Mouse (Mus musculus) heart, embryonic 14.5 days (tissue): ENCODE data around the gene Dusp22. TPM values are rescaled to one million over a fixed set of nuclear protein-coding genes. Genes with fewer than 3 reads are reported as not detected.

Source experiments
- ATAC-seq: fragments of 200-750 bp; cut with Nextera tagmentation; 2 replicates; pipeline ENCODE4 v1.8.0; 2017; ENCODE audit warnings: low read depth, moderate TSS enrichment; ENCODE audit not compliant: insufficient number of reproducible peaks, insufficient read depth, low FRiP score
- H3K27ac ChIP-seq, 2 experiments: fragments of 200-500 bp in 1 of 2; fragments of 300-500 bp in 1 of 2; sonication (generic) in 1 of 2; replicated peaks in 1 of 2; 2 replicates each; pipeline ENCODE4 v1.5.1; 2012 to 2014; ENCODE audit warnings: low read depth in 2 of 2, low read length in 2 of 2, control low read depth in 1 of 2, mild to moderate bottlenecking in 1 of 2, mixed read lengths in 1 of 2; ENCODE audit not compliant: control insufficient read depth in 1 of 2, insufficient read depth in 1 of 2
- H3K27me3 ChIP-seq: fragments of 300-500 bp; sonication (generic); 2 replicates; pipeline ENCODE4 v1.6.1; 2014; ENCODE audit warnings: mild to moderate bottlenecking, low read length, control low read depth; ENCODE audit not compliant: control insufficient read depth, insufficient read depth
- H3K36me3 ChIP-seq: fragments of 300-500 bp; sonication (generic); 2 replicates; pipeline ENCODE4 v1.6.1; 2014; ENCODE audit warnings: mild to moderate bottlenecking, control low read depth, low read length, mixed read lengths; ENCODE audit not compliant: control insufficient read depth, insufficient read depth
- H3K4me1 ChIP-seq, 2 experiments: fragments of 200-500 bp in 1 of 2; fragments of 300-500 bp in 1 of 2; sonication (generic) in 1 of 2; 2 replicates each; pipeline ENCODE4 v1.6.1; 2012 to 2014; ENCODE audit warnings: low read length in 2 of 2, control low read depth in 1 of 2, mixed read lengths in 1 of 2; ENCODE audit not compliant: control insufficient read depth in 2 of 2, insufficient read depth in 2 of 2
- H3K4me2 ChIP-seq: fragments of 300-500 bp; sonication (generic); 2 replicates; pipeline ENCODE4 v1.6.1; 2014; ENCODE audit warnings: mild to moderate bottlenecking, low read length
- H3K4me3 ChIP-seq, 2 experiments: fragments of 200-500 bp in 1 of 2; fragments of 300-500 bp in 1 of 2; sonication (generic) in 1 of 2; 2 replicates each; pipeline ENCODE4 v1.5.1; 2012 to 2014; ENCODE audit warnings: low read length in 2 of 2, mild to moderate bottlenecking in 2 of 2, control low read depth in 1 of 2, low read depth in 1 of 2, moderate library complexity in 1 of 2; ENCODE audit not compliant: control insufficient read depth in 1 of 2, insufficient read depth in 1 of 2
- H3K9ac ChIP-seq: fragments of 300-500 bp; sonication (generic); 2 replicates; pipeline ENCODE4 v1.6.1; 2014; ENCODE audit warnings: mild to moderate bottlenecking, low read length
- H3K9me3 ChIP-seq: fragments of 300-500 bp; sonication (generic); 2 replicates; pipeline ENCODE4 v1.6.1; 2016; ENCODE audit warnings: low read length, control low read depth; ENCODE audit not compliant: control insufficient read depth
- WGBS: fragments of 180-500 bp; shearing (Covaris S2); extraction: QIAGEN DNeasy Blood & Tissue Kit; methylation state at CpG from one replicate; pipeline ENCODE4 v1.1.7; 2014; 5-methylcytosine and 5-hydroxymethylcytosine counted together
- polyA plus RNA-seq: library from polyadenylated mRNA; unstranded; fragments of >200 nt; fragmentation: Nextera tagmentation; extraction: Ambion mirVana; gene quantifications from 2 replicates; pipeline ENCODE4 v1.2.1, GENCODE M21; 2014

Dusp22 gene
- 18.5 and 19.6 TPM in 2 replicates for polyA plus RNA-seq

DNA sequence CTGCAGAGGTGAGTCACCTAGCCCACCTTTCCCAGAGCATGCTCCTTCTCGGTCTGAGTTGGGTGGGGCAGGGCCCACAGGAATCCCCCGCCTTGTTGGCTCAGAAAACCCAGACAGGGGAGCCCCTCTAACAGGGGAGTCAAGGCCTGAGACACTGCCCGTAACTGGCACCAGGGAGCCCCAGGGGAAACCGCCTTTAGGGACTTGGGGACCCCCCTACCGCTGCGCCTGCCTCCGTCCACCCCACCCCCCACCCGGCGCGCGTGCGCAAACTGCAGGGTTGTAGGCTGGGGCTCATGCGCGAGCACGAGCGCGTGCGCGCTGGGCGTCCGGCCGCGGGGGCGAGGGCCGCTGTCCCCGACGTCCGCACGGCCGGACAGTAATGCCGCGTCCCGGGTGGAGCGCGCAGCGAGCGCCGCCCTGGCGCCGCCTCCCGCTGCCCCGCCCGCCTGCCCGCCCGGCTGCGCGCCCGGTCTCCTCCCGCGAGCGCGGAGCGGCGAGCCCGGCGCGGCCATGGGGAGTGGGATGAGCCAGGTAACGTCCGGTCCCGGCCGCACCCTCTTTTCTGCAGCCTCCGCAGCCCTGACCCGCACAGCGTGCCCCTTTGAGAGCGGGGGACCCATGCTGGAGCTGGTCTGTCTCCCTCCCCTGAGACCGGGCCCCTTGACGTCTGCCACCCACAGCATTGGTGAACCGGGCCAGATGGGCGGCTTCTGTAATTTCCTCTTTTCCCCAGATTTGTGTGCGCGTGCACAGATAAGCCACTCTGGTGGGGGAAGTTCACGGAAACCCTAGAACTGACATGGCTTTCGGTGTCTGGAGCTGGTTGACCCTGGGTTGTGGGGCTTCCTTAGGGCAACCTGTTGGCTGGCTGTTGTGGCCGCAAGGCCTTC is at the start of gene Dusp22:
Dusp22 (plus strand) TSS at position 387 of the 893 bp plus-strand sequence.
- Histone ChIP-seq H3K9ac (peak within 1 kb of the TSS; percentile 83), H3K27ac (peak within 1 kb of the TSS; percentile 55 to 67; a peak in 3 of 4 replicates), H3K4me1 (peaks cover 4 to 6% of the 10 kb centered on the region in 2 experiments; a peak in 3 of 4 replicates), H3K27me3 (no peaks in the 10 kb centered on the region), H3K36me3 (no peaks in the 10 kb centered on the region), H3K9me3 (no peaks in the 10 kb centered on the region), H3K4me2 (peak within 1 kb of the TSS; percentile 77), H3K4me3 (peak within 1 kb of the TSS; percentile 82 to 89)
- ATAC-seq, result peak; percentile 94
- WGBS, result 2% methylated on average over 63 of the region's 74 CpGs

DNA sequence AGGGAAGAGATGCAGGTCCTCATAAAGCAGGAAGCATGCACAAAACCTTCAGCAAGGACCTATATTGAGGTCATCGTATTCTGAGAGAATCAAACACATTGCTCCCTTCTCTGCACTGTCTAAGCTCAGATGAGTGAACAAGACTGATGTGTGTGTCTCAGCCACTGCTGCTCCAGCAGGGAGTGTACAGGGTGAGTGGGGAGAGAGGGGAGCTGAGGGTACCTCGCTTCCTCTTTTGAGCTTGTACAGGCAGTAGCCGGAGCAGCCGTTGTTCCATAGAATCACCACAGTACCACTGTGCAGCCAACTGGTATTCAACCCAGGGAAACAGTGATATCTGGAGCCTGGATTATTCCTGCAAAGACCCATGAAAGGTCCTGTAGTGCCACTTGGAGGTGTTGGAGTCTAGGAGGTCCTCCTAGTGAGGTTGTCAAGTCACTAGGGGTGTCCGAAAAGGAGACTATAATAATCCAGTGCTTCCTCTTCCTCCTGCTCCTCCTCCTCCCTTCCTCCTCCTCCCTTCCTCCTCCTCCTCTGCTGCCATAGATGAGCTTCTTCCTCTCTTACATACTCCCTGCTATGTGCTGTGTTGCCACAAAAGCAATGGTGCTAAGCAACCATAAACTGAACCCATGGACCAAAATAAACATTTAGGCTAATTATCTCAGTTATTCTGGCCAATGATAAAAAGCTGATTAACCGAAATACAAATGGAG is 47.6 kb upstream of the Dusp22 start:
- no peaks in the 10 kb centered on the region for H3K4me1 ChIP-seq
- H3K9ac ChIP-seq, result no peak overlapping the region
- ATAC-seq, result no peak
- H3K27me3 ChIP-seq, result no peaks in the 10 kb centered on the region
- H3K9me3 ChIP-seq, result 0 out of 2 replicates have a peak, but pooled peaks cover 5% of the 10 kb centered on the region
- H3K4me2 ChIP-seq, result no peak overlapping the region
- 83% methylated on average over 6 of the region's 6 CpGs for whole genome bisulfite sequencing
- H3K27ac ChIP-seq, result no peak overlapping the region
- H3K4me3 ChIP-seq, result no peak overlapping the region
- no peaks in the 10 kb centered on the region for H3K36me3 ChIP-seq

DNA sequence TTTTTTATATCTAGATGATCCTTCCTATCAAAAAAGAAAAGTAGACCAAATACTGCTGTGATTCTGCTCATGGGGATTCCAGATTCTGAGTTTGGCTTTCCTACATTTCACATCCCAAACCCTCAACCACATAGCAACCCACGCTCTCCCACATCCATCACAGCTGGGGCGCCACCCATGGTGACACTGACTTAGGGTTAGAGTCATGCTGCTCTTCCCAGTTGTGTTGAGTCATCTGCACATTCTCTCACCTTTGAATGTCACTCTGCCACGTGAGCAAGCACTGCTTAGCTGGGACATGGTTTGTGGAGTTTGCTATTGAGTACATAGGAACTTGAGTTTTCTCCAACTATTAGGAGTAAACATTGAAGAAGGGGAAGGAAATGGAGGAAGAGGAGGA is 40.1 kb upstream of the Dusp22 start:
- H3K4me1 ChIP-seq, result no peaks in the 10 kb centered on the region
- H3K4me3 ChIP-seq, result no peak overlapping the region
- H3K36me3 ChIP-seq, result no peaks in the 10 kb centered on the region
- no peak for ATAC-seq
- H3K27me3 ChIP-seq, result no peaks in the 10 kb centered on the region
- 0 out of 2 replicates have a peak, but pooled peaks cover 5% of the 10 kb centered on the region for H3K9me3 ChIP-seq
- H3K4me2 ChIP-seq, result no peak overlapping the region
- H3K27ac ChIP-seq, result no peak overlapping the region
- WGBS, result 46% methylated on average over 3 of the region's 3 CpGs
- H3K9ac ChIP-seq, result no peak overlapping the region

DNA sequence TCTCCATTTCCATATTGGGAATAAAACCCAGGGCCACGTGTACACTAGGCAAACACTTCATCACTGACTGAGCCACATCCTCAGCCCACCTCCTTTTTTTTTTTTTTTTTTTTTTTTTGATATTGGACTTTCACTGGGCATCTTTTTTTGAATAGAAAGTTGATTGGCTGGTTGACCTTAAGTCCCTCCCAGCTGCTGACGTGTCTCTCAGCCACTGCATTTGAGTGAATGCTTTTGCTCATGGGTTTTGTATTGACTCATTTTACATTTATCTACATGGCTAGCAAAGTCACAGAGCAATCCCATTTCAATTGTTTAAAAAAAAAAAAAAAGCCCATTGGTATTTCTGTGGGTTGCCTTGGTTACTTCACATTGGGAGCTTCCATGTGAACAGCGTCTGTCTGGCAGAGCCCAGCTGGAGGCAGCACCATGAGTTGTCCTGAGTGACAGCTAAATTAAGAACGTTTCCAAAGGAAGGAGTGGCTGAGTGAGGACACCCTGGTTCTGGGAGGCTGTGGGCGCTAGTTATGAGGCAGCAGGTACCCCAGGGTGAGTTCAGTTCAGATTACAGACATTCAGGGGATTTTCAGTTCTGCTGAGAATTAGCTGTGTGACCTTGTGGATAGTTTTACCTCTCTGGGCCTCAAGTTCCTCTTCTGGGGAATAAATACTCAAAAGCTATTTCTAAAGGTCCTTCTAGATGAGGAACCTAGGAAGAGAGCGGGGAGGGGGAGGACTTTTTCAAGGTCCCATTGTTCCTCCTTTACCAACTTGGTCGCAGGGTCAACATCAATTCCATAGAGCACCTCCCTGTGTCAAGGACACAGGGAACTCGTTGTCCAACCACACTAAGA is 31.4 kb upstream of the Dusp22 start:
- no peak for ATAC-seq
- Histone ChIP-seq H3K4me3 (no peak overlapping the region), H3K4me1 (0 out of 4 replicates have a peak, but pooled peaks cover 0 to 6% of the 10 kb centered on the region in 2 experiments), H3K36me3 (no peaks in the 10 kb centered on the region), H3K27me3 (no peaks in the 10 kb centered on the region), H3K9me3 (no peaks in the 10 kb centered on the region), H3K27ac (no peak overlapping the region), H3K4me2 (no peak overlapping the region), H3K9ac (no peak overlapping the region)
- WGBS, result 62% methylated on average over 8 of the region's 8 CpGs

DNA sequence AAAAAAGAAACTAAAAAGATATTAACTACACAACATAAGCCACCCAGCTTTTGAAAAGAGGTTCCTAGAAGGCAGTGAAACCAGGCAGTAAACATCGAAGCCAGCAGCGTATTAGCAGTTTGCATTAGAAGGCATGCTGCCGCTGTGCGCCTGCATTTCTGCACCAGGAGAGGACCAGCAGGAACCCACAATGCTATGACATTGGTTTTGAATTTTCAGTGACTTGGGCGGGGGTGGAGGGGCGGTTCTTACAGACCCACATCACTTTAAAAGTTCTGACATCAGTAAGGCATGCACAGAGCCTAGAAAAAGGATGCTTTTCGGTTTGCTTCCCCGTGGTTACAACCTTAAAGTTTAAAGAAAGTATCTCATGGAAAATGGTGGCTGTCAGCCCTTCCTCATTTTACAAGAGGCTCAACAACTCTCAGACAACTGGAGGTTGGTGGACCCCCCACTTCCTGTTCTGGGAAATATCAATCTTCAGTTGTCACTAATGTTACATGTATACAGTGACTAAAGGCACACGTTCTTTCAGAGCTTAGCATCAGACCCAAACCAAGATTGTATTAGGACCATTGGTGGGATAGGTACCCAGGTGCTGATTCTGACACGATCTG is 29.9 kb upstream of the Dusp22 start:
- H3K27me3 ChIP-seq, result no peaks in the 10 kb centered on the region
- no peak overlapping the region for H3K4me2 ChIP-seq
- 61% methylated on average over 10 of the region's 10 CpGs for WGBS
- H3K27ac ChIP-seq, result no peak overlapping the region
- no peak overlapping the region for H3K9ac ChIP-seq
- 0 out of 4 replicates have a peak, but pooled peaks cover 0 to 6% of the 10 kb centered on the region in 2 experiments for H3K4me1 ChIP-seq
- H3K4me3 ChIP-seq, result no peak overlapping the region
- no peaks in the 10 kb centered on the region for H3K36me3 ChIP-seq
- H3K9me3 ChIP-seq, result no peaks in the 10 kb centered on the region
- no peak for ATAC-seq

DNA sequence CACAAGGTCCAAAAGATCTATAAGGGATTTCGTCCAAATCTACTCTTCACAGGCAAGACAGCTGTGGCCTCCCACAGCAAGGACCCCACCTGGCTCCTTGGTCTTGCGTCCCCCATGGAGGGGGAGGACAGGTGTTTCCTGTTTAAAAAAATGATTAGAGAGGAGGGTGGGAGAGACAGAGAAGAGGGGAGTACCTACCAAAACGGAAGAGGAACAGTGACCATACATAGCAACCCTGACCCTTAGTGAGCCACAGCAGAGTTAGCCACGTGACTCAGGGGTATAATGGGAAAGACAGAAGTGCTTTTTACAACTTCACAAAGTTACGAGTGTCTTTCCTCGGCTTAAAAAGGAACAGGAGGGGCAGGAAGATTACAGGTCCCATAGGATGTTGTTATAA is 26.8 kb upstream of the Dusp22 start:
- no peaks in the 10 kb centered on the region for H3K9me3 ChIP-seq
- H3K4me2 ChIP-seq, result no peak overlapping the region
- H3K27ac ChIP-seq, result no peak overlapping the region
- H3K36me3 ChIP-seq, result no peaks in the 10 kb centered on the region
- H3K4me1 ChIP-seq, result 0 out of 4 replicates have a peak, but pooled peaks cover 0 to 6% of the 10 kb centered on the region in 2 experiments
- no peak for ATAC-seq
- WGBS, result 64% methylated on average over 6 of the region's 6 CpGs
- no peak overlapping the region for H3K4me3 ChIP-seq
- no peak overlapping the region for H3K9ac ChIP-seq
- no peaks in the 10 kb centered on the region for H3K27me3 ChIP-seq

DNA sequence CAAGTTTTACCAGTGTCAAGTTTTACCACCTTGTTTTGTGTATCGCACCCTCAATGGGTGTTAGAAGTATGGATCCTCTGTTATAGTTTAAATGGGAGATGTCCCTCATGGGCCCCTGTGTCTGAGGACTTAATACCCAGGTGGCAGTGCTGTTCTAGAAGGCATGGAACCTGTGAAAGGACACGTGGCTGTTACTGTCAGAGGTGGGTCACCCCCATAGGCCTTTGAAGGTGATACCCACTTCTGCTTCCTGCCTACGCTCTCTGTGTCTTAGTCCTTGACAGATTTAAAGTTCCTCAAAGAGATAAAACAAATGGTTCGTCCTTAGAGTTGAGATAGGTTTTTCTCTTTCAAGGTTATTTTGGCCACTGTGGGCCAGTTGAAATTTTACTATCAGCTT is 23.3 kb upstream of the Dusp22 start:
- no peaks in the 10 kb centered on the region for H3K9me3 ChIP-seq
- H3K9ac ChIP-seq, result no peak overlapping the region
- no peak overlapping the region for H3K27ac ChIP-seq
- ATAC-seq, result no peak
- H3K4me1 ChIP-seq, result no peaks in the 10 kb centered on the region
- H3K27me3 ChIP-seq, result no peaks in the 10 kb centered on the region
- H3K4me2 ChIP-seq, result no peak overlapping the region
- H3K4me3 ChIP-seq, result no peak overlapping the region
- H3K36me3 ChIP-seq, result no peaks in the 10 kb centered on the region
- 62% methylated on average over 4 of the region's 4 CpGs for WGBS
